Mouse (Mus musculus): ENCODE data around the gene Tead1.

GRCm38 (mm10) chr7:112838131-112838530, 159.0 kb downstream of the Tead1 start:
- TF ChIP-seq POLR2A (IDR thresholded peaks at IDR 0.05; ENCODE audit: low read depth, low read length) = no peak
- no peak for TF ChIP-seq CTCF (IDR thresholded peaks at IDR 0.05; ENCODE audit: extremely low read depth, insufficient read depth, insufficient read length, insufficient replicate concordance)
